Mouse (Mus musculus) lung, postnatal 0 days (tissue): Measurements from ENCODE around the gene Ciart. TPM values are rescaled to one million over a fixed set of nuclear protein-coding genes. Genes with fewer than 3 reads are reported as not detected.
"Not testable (repeated sequence)": the region's sequence is repeated elsewhere in the genome, so short reads cannot be mapped to it uniquely, and the experiment has no call there.

Source experiments
- ATAC-seq: fragments of 200-750 bp; cut with Nextera tagmentation; 2 replicates; pipeline ENCODE4 v1.8.0; 2017; ENCODE audit warnings: moderate library complexity
- DNase-seq: peaks from one replicate; pipeline ENCODE4 v3.0.0-alpha.2; 2016; ENCODE audit warnings: low spot score
- H3K27ac ChIP-seq: fragments of 300-500 bp; sonication (generic); 2 replicates; pipeline ENCODE4 v1.5.1; 2014; ENCODE audit warnings: antibody characterized with exemption, mild to moderate bottlenecking, low read length, mixed read lengths
- H3K27me3 ChIP-seq: fragments of 300-500 bp; sonication (generic); replicated peaks from 2 replicates; pipeline ENCODE4 v1.6.1; 2014; ENCODE audit warnings: low read length, mixed read lengths; ENCODE audit not compliant: insufficient read depth
- H3K36me3 ChIP-seq: fragments of 300-500 bp; sonication (generic); 2 replicates; pipeline ENCODE4 v1.6.1; 2014; ENCODE audit warnings: low read length, mixed read lengths; ENCODE audit not compliant: insufficient read depth
- H3K4me1 ChIP-seq: fragments of 300-500 bp; sonication (generic); 2 replicates; pipeline ENCODE4 v1.6.1; 2014; ENCODE audit warnings: antibody characterized with exemption, low read depth, low read length, mixed read lengths; ENCODE audit not compliant: insufficient read depth
- H3K4me2 ChIP-seq: fragments of 300-500 bp; sonication (generic); replicated peaks from 2 replicates; pipeline ENCODE4 v1.6.1; 2014; ENCODE audit warnings: low read depth, mild to moderate bottlenecking, low read length, moderate library complexity, mixed read lengths
- H3K4me3 ChIP-seq: fragments of 300-500 bp; sonication (generic); 2 replicates; pipeline ENCODE4 v1.5.1; 2014; ENCODE audit warnings: low read depth, low read length
- H3K9ac ChIP-seq: fragments of 300-500 bp; sonication (generic); replicated peaks from 2 replicates; pipeline ENCODE4 v1.6.1; 2014; ENCODE audit warnings: low read depth, mild to moderate bottlenecking
- H3K9me3 ChIP-seq: fragments of 300-500 bp; sonication (generic); 2 replicates; pipeline ENCODE4 v1.6.1; 2016; ENCODE audit warnings: low read length, mixed read lengths
- CTCF ChIP-seq: IDR thresholded peaks from 2 replicates; pipeline ENCODE4 v1.5.1; 2016; ENCODE audit warnings: antibody characterized with exemption, mild to moderate bottlenecking
- EP300 ChIP-seq: IDR thresholded peaks from 2 replicates; pipeline ENCODE4 v1.6.1; 2016; ENCODE audit warnings: antibody characterized with exemption, mild to moderate bottlenecking, control low read depth
- WGBS: fragments of 180-500 bp; shearing (Covaris S2); extraction: QIAGEN DNeasy Blood & Tissue Kit; methylation state at CpG from one replicate; pipeline ENCODE4 v1.1.7; 2014; 5-methylcytosine and 5-hydroxymethylcytosine counted together
- polyA plus RNA-seq: library from polyadenylated mRNA; unstranded; fragments of >200 nt; fragmentation: Nextera tagmentation; extraction: Ambion mirVana; gene quantifications from 2 replicates; pipeline ENCODE4 v1.2.1, GENCODE M21; 2015

Gene Ciart
- polyA plus RNA-seq, 1 experiment from 2014 or later = 3.1 TPM

DNA sequence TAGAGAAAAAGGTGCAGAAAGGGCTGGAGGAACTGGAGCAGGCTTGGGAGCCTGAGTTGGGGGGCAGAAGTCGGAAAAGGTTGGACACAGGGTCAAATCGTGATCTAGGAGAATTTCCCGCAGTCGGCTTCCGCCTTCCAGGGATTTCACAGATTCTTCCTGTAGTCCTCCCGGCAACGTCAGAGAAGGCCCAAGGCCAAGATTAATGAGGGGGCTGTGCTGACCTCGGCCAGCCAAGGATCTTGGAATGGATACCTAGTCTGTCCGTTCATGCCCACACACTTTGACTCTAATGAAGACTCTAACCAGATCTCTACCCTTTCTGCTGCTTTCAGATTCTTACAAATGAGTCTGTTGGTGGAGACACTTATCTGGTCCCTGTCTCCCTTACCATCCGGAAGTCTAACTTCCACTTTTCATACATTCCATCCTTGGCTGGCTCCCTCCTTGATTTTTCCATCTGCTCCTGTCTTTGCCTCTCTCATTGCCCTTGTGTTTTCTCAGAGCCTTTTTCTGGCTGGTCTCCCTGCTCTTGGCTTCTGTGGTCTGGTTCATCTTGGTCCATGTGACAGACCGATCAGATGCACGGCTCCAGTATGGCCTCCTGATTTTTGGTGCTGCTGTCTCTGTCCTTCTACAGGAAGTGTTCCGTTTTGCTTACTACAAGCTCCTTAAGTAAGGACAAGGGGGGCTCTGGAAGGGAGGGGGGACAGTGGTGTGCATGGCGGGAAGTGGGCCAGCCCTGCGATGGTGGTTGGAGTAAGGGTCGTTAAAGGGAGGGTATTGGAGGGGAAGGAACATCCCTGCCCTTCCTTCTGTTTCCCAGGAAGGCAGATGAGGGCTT is 12.5 kb upstream of the Ciart start:
- peak; percentile 65 for DNase-seq
- WGBS = 2% methylated on average over 15 of the region's 16 CpGs

GRCm38 (mm10) chr3:95893606-95894316 is 11.7 kb upstream of the Ciart start, which contains the start of gene Aph1a:
Aph1a (plus strand) TSS chr3:95893969.
- WGBS = under 1% methylated on average over 25 of the region's 43 CpGs
- Histone ChIP-seq H3K4me2 (peak within 1 kb of the TSS; percentile 68), H3K27ac (peak within 1 kb of the TSS; percentile 93), H3K4me3 (peak within 1 kb of the TSS; percentile 58), H3K9ac (peak within 1 kb of the TSS; percentile 65)
- H3K27me3 ChIP-seq, H3K4me1 ChIP-seq, H3K9me3 ChIP-seq, H3K36me3 ChIP-seq: not testable (repeated sequence)
- DNase-seq (peak; percentile 100), ATAC-seq (peak; percentile 97)

More for the DNA sequence above, 12.5 kb upstream of the Ciart start:
- TF ChIP-seq CTCF (no peak), EP300 (peak; percentile 24; the same call in 1 of the 2 replicates)
- peak; percentile 15 for ATAC-seq
- Histone ChIP-seq H3K4me3 (peak overlapping the region; percentile 58), H3K27me3 (no peaks in the 10 kb centered on the region), H3K9me3 (no peaks in the 10 kb centered on the region), H3K9ac (peak overlapping the region; percentile 65), H3K4me1 (0 out of 2 replicates have a peak, but pooled peaks cover 2% of the 10 kb centered on the region), H3K36me3 (peaks cover 4% of the 10 kb centered on the region), H3K4me2 (peak overlapping the region; percentile 68), H3K27ac (peak overlapping the region; percentile 93)

- peak overlapping the region; percentile 68 for H3K4me2 ChIP-seq
- H3K27me3 ChIP-seq = no peaks in the 10 kb centered on the region
- peak overlapping the region; percentile 58 for H3K4me3 ChIP-seq
- H3K9me3 ChIP-seq = no peaks in the 10 kb centered on the region
- 0 out of 2 replicates have a peak, but pooled peaks cover 2% of the 10 kb centered on the region for H3K4me1 ChIP-seq
- WGBS = 13% methylated on average over 7 of the region's 7 CpGs
- ATAC-seq = peak; percentile 55
- DNase-seq = no peak
- peak overlapping the region; percentile 89 for H3K27ac ChIP-seq
- TF ChIP-seq EP300 = 0 out of 2 replicates have a peak, but pooled peaks have one; percentile 61
- no peak for TF ChIP-seq CTCF
- H3K36me3 ChIP-seq = peaks cover 4% of the 10 kb centered on the region
- no peak overlapping the region; the same call in 1 of the 2 replicates for H3K9ac ChIP-seq
Measured at GRCm38 (mm10) chr3:95893126-95893525, 11.1 kb upstream of the Ciart start.

DNA sequence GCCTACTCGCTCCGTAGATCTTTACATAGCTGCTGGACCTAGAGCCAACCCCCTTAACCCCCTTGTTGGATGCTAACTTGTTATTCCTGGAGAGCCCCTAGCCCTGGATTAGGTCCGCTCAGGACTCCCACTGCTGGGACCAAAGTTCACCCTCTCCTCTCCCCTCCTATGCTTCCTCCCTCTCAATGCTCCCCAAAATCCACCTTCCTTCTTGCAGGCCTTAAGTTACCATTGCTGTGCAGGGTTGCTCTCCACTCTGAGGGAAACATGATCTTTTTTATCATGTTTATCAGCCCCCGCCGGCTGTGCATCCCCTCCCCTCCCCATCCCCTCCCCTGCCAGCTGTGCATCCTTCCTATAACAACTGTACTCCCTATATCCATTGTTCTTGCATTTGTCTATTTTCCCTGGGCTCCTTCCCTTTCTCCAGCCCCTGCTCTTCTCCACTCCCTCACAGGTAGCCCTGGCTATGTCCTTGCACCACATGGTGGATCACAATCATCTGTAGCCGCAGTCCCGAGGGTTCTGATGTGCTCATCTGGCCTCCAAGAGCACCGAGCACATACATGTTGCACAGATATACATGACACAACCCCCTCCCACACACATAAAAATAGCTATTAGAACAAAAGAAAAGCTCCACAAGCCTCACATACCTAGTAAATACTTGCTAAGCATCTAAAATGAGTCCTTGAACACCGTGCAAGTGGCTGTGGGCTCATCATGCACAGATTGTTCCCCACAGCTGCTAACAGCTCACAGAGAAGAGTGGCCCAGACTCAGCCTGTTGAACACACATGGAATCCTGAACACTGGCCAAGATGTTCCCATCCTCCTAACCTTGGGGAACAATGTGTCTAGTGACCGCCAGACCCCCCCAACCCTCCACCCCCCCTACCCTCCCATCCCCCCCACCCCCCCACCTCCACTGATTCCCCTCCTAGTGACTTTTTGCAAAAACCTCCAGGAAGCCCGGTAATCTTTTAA is 10.3 kb upstream of the Ciart start:
- Histone ChIP-seq H3K9me3 (no peaks in the 10 kb centered on the region), H3K27ac (peak overlapping the region; percentile 89), H3K4me3 (peak overlapping the region; percentile 34), H3K9ac (peak overlapping the region; percentile 46; the same call in 1 of the 2 replicates), H3K27me3 (no peaks in the 10 kb centered on the region), H3K36me3 (0 out of 2 replicates have a peak, but pooled peaks cover 3% of the 10 kb centered on the region), H3K4me1 (0 out of 2 replicates have a peak, but pooled peaks cover 2% of the 10 kb centered on the region), H3K4me2 (peak overlapping the region; percentile 68)
- no peak for ATAC-seq
- TF ChIP-seq EP300 = no peak
- 28% methylated on average over 11 of the region's 11 CpGs for WGBS
- DNase-seq = peak; percentile 44

DNA sequence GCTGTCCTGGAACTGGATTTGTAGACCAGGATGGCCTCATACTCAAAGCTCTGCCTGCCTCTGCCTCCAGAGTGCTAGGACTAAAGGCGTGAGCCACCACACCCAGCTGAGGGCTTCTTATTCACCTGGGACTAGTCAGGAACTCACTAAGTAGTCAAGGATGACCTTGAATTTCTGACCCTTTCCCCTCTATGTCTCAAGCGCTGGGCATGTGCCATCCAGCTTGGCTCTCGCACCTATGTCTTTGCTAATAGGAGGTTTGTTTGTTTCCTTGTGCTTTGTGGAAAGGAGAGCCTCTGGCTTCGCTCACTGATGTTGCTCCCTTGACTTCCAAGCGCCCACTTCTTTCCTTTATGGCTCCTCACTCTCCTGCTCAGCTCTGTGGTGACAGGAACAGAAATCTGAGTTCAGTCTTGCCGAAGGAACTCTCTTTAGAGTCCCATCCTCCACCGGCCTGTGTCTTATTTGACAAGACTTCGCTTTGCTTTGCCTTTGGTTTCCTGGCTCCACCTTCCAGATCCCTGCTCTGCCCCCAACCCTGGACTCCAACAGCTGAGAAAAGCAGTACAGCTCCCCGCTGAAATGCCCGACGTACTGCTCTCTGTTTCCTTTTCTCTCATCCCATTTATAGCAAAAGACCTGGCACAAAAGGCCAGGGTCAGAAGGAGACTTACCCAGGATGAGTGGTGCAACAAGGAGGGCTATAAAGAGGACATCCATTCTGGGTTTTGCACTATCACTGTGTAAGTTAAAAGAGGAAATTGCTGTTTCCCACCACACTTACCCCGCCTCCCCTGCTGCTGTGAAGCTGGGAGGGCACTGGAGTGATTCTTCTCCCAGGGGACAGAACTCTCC is 9.4 kb upstream of the Ciart start, which contains the start of gene BC028528:
TSS of gene BC028528 (minus strand) at position 795 of the 855 bp plus-strand sequence.
- H3K27ac ChIP-seq = peak within 1 kb of the TSS; percentile 89
- H3K4me1 ChIP-seq = 0 out of 2 replicates have a peak, but pooled peaks cover 2% of the 10 kb centered on the region
- no peaks in the 10 kb centered on the region for H3K9me3 ChIP-seq
- H3K9ac ChIP-seq = peak within 1 kb of the TSS; percentile 46
- ATAC-seq (peak; percentile 27), DNase-seq (peak; percentile 81)
- peak within 1 kb of the TSS; percentile 34 for H3K4me3 ChIP-seq
- H3K4me2 ChIP-seq = peak within 1 kb of the TSS; percentile 68
- WGBS = 14% methylated on average over 12 of the region's 12 CpGs
- H3K27me3 ChIP-seq = no peaks in the 10 kb centered on the region
- H3K36me3 ChIP-seq = 0 out of 2 replicates have a peak, but pooled peaks cover 3% of the 10 kb centered on the region
- TF ChIP-seq EP300 (peak; percentile 30; the same call in 1 of the 2 replicates), CTCF (no peak)
